Mouse (Mus musculus): Measurements from ENCODE around the gene Ica1l. TPM values are rescaled to one million over a fixed set of nuclear protein-coding genes. Genes with fewer than 3 reads are reported as not detected.

The Ica1l gene
- polyA plus RNA-seq, 1 experiment from 2014 or later, result 0.84 TPM

DNA sequence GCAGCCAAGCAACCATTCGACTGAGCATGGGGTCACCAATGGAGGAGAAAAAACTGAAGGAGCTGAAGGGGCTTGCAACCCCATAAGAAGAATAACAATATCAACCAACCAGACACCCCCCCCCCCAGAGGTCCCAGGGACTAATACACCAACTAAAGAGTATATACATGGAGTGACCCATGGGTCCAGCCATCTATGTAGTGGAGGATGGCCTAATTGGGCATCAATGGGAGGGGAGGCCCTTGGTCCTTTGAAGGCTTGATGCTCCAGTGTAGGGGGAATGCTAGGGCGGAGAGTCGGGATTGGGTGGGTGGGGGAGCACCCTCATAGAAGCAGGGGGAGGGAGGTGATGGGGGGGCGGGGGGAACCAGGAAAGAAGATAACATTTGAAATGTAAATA lies 95.5 kb downstream of the Ica1l start:
- Histone ChIP-seq H3K36me3 (ENCODE audit: control insufficient read depth, insufficient read depth, low read length) (no peaks in the 10 kb centered on the region; the same call in 1 of the 2 replicates), H3K27ac (replicated peaks; ENCODE audit: low read depth, low read length) (no peak overlapping the region), H3K9me3 (ENCODE audit: control insufficient read depth, low read length) (no peaks in the 10 kb centered on the region), H3K27me3 (ENCODE audit: control insufficient read depth, insufficient read depth, low read length) (no peaks in the 10 kb centered on the region), H3K4me1 (ENCODE audit: control insufficient read depth, insufficient read depth, low read length) (no peaks in the 10 kb centered on the region), H3K9ac (ENCODE audit: low read length) (no peak overlapping the region), H3K4me3 (ENCODE audit: low read depth, low read length) (no peak overlapping the region), H3K4me2 (ENCODE audit: low read depth, severe bottlenecking) (no peak overlapping the region)
- 98% methylated on average over 4 of the region's 4 CpGs for WGBS
- DNase-seq (ENCODE audit: low spot score) (no peak), ATAC-seq (ENCODE audit: insufficient number of reproducible peaks, low FRiP score, low TSS enrichment, low read depth) (no peak)

DNA sequence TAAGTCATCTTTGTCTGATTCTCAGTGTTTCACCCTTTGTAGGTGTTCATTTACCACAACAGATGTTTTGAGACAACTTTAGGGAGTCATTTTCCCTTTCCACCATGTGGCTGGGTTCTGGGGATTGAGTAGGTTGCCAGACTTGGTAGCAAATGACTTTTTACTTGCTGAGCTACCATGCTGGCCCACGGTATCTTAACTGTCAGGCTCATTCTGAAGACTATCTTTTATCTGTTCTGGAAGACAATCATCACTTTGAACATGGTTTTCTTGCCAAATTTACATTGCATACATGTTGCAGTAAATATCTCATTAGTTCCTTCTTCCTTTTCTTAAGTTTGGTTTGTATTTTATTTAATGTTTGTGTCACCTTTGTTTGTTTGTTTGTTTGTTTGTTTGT lies 97.0 kb downstream of the Ica1l start:
- ATAC-seq (ENCODE audit: insufficient number of reproducible peaks, low FRiP score, low TSS enrichment, low read depth) (no peak), DNase-seq (ENCODE audit: low spot score) (no peak)
- Histone ChIP-seq H3K9ac (ENCODE audit: low read length) (no peak overlapping the region), H3K4me1 (ENCODE audit: control insufficient read depth, insufficient read depth, low read length) (no peaks in the 10 kb centered on the region), H3K27ac (replicated peaks; ENCODE audit: low read depth, low read length) (no peak overlapping the region), H3K27me3 (ENCODE audit: control insufficient read depth, insufficient read depth, low read length) (no peaks in the 10 kb centered on the region), H3K4me3 (ENCODE audit: low read depth, low read length) (no peak overlapping the region), H3K36me3 (ENCODE audit: control insufficient read depth, insufficient read depth, low read length) (no peaks in the 10 kb centered on the region; the same call in 1 of the 2 replicates), H3K4me2 (ENCODE audit: low read depth, severe bottlenecking) (no peak overlapping the region), H3K9me3 (ENCODE audit: control insufficient read depth, low read length) (no peaks in the 10 kb centered on the region)
- WGBS, result 84% methylated on average over 1 of the region's 1 CpGs

DNA sequence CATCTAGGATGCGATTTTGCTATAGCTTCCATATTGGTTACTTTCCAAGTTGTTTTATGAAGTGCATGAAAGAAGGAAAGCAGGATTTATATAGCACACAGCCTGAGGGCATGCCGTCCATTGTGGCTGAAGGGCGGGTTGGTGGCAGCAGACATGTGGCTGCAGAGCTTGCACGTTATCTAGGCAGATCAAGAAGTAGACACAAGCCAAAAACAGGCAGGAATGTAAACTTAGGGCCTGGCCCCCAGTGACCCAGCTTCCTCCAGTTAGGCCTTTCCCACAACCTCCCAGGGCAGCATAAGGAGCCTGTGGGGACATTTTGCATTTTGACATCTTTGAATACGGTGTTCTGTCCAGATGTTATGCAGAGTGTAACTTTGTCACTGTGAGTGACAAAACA lies 99.2 kb downstream of the Ica1l start:
- DNase-seq (ENCODE audit: low spot score), result no peak
- no peaks in the 10 kb centered on the region; the same call in 1 of the 2 replicates for H3K36me3 ChIP-seq (ENCODE audit: control insufficient read depth, insufficient read depth, low read length)
- WGBS, result 65% methylated on average over 5 of the region's 5 CpGs
- no peaks in the 10 kb centered on the region for H3K4me1 ChIP-seq (ENCODE audit: control insufficient read depth, insufficient read depth, low read length)
- H3K4me3 ChIP-seq (ENCODE audit: low read depth, low read length), result no peak overlapping the region
- no peaks in the 10 kb centered on the region for H3K27me3 ChIP-seq (ENCODE audit: control insufficient read depth, insufficient read depth, low read length)
- no peaks in the 10 kb centered on the region for H3K9me3 ChIP-seq (ENCODE audit: control insufficient read depth, low read length)
- no peak overlapping the region for H3K9ac ChIP-seq (ENCODE audit: low read length)
- H3K27ac ChIP-seq (replicated peaks; ENCODE audit: low read depth, low read length), result no peak overlapping the region
- no peak for ATAC-seq (ENCODE audit: insufficient number of reproducible peaks, low FRiP score, low TSS enrichment, low read depth)
- no peak overlapping the region for H3K4me2 ChIP-seq (ENCODE audit: low read depth, severe bottlenecking)

DNA sequence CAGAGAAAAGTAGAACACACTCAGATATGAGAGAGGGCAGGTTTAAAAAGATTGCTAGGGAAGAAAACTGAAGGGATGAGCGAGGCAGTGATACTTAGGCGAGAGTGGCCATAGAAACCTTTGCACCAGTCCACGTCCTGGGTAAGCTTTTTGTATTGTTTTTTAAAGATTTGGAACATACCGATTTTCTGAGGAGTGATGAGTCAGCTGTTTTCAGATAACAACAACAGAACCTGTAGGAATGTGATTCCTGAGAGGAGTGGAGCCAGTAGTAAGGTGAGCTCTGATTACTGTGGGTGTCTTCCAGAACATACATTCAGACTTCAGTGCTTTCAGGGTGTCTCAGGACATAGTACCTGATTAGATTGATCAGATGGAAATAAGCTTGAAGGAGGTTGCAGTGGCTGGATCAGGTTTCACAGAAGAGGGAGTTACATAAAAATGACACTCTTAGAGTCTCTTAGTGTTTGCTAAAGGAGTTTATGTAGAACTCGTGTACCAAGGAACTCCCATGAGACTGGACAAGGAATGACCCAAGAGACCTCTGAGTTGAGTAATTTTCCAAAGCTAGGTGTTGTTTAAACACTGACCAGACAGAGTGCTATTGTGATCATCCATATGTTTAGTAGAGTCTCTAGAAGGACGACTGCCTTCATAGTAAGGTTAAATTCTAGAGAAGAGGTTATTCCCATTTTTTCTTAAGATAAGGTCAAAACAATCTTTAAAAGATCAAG lies 100.8 kb downstream of the Ica1l start:
- Histone ChIP-seq H3K4me3 (ENCODE audit: low read depth, low read length) (no peak overlapping the region), H3K27ac (replicated peaks; ENCODE audit: low read depth, low read length) (no peak overlapping the region), H3K9me3 (ENCODE audit: control insufficient read depth, low read length) (no peaks in the 10 kb centered on the region), H3K4me2 (ENCODE audit: low read depth, severe bottlenecking) (no peak overlapping the region), H3K27me3 (ENCODE audit: control insufficient read depth, insufficient read depth, low read length) (no peaks in the 10 kb centered on the region), H3K36me3 (ENCODE audit: control insufficient read depth, insufficient read depth, low read length) (no peaks in the 10 kb centered on the region), H3K4me1 (ENCODE audit: control insufficient read depth, insufficient read depth, low read length) (no peaks in the 10 kb centered on the region), H3K9ac (ENCODE audit: low read length) (no peak overlapping the region)
- DNase-seq (ENCODE audit: low spot score) (no peak), ATAC-seq (ENCODE audit: insufficient number of reproducible peaks, low FRiP score, low TSS enrichment, low read depth) (no peak)
- 84% methylated on average over 6 of the region's 6 CpGs for WGBS

DNA sequence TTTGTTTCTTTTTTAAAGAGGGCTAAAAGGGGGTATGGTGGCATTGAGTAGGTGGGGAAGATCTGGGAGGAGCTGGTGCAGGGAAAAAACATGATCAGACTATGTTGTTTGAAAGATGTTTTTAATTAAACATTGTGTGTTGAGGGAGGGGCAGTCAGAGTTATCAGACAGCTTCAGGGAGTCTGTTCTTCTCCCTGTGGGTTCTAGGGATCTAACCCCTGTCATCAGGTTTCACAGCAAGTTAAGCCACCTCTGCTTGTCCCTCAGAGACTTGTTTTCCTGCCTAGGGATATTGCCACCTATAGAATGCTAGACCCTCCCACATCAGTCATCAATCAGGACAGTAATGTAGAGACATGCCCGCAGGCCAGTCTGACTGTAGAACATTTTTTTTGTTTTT lies 101.9 kb downstream of the Ica1l start:
- no peak overlapping the region for H3K9ac ChIP-seq (ENCODE audit: low read length)
- H3K9me3 ChIP-seq (ENCODE audit: control insufficient read depth, low read length), result no peaks in the 10 kb centered on the region
- ATAC-seq (ENCODE audit: insufficient number of reproducible peaks, low FRiP score, low TSS enrichment, low read depth) (no peak), DNase-seq (ENCODE audit: low spot score) (no peak)
- no peak overlapping the region for H3K27ac ChIP-seq (replicated peaks; ENCODE audit: low read depth, low read length)
- no peaks in the 10 kb centered on the region for H3K36me3 ChIP-seq (ENCODE audit: control insufficient read depth, insufficient read depth, low read length)
- 90% methylated on average over 1 of the region's 1 CpGs for WGBS
- no peak overlapping the region for H3K4me2 ChIP-seq (ENCODE audit: low read depth, severe bottlenecking)
- H3K27me3 ChIP-seq (ENCODE audit: control insufficient read depth, insufficient read depth, low read length), result no peaks in the 10 kb centered on the region
- H3K4me1 ChIP-seq (ENCODE audit: control insufficient read depth, insufficient read depth, low read length), result no peaks in the 10 kb centered on the region
- H3K4me3 ChIP-seq (ENCODE audit: low read depth, low read length), result no peak overlapping the region

DNA sequence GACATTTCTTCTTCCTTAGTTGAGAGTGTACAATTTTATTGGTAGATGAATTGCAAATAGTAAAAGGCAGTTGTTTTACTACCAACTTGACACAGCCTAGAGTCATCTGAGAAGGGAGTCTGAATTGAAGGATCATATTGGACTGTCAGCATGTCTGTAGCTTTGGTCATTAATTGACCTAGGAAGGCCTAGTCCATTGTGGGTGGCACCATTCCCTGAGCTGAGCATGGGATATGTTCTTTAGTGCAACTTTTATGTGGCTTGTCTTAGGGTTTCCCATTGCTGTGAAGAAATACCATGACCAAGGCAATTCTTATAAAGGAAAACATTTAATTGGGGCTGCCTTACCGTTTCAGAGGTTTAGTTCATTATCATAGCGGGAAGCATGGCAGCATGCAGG lies 110.0 kb downstream of the Ica1l start:
- DNase-seq (ENCODE audit: low spot score), result no peak
- Histone ChIP-seq H3K27ac (replicated peaks; ENCODE audit: low read depth, low read length) (no peak overlapping the region), H3K27me3 (ENCODE audit: control insufficient read depth, insufficient read depth, low read length) (no peaks in the 10 kb centered on the region), H3K4me1 (ENCODE audit: control insufficient read depth, insufficient read depth, low read length) (no peaks in the 10 kb centered on the region), H3K9me3 (ENCODE audit: control insufficient read depth, low read length) (no peaks in the 10 kb centered on the region), H3K4me2 (ENCODE audit: low read depth, severe bottlenecking) (no peak overlapping the region), H3K36me3 (ENCODE audit: control insufficient read depth, insufficient read depth, low read length) (no peaks in the 10 kb centered on the region), H3K9ac (ENCODE audit: low read length) (no peak overlapping the region), H3K4me3 (ENCODE audit: low read depth, low read length) (no peak overlapping the region)
- ATAC-seq (ENCODE audit: insufficient number of reproducible peaks, low FRiP score, low TSS enrichment, low read depth), result no peak
- WGBS, result 90% methylated on average over 2 of the region's 2 CpGs

Other genes starting within 250 kb of the Ica1l start
- 14.7 and 16.0 TPM in 2 replicates for gene Fam117b, start 130.2 kb downstream of the Ica1l start, polyA plus RNA-seq (2014; fragmentation: Nextera tagmentation; extraction: Ambion mirVana)
- gene Carf, start 55.1 kb upstream of the Ica1l start, polyA plus RNA-seq (2014; fragmentation: Nextera tagmentation; extraction: Ambion mirVana), result 5.3 and 6.6 TPM in 2 replicates
- gene Wdr12, start 55.5 kb upstream of the Ica1l start, polyA plus RNA-seq (2014; fragmentation: Nextera tagmentation; extraction: Ambion mirVana), result 52.3 and 53.8 TPM in 2 replicates
- gene Nbeal1, start 137.4 kb upstream of the Ica1l start, polyA plus RNA-seq (2014; fragmentation: Nextera tagmentation; extraction: Ambion mirVana), result 6.9 and 7.2 TPM in 2 replicates

All from limb, embryonic 11.5 days (tissue).